Mouse (Mus musculus) ES-E14 (cell line): ENCODE measurements at regions not wholly inside any gene's neighbourhood (a gene's known extent, or its start where the extent isn't known, plus 50 kb on each side); places are given as distances from the start of the nearest gene placed in this dataset.

ENCODE experiments used
- HCFC1 ChIP-seq: IDR thresholded peaks from 2 replicates; pipeline ENCODE4 v1.6.1; 2012; ENCODE audit warnings: low read length, inconsistent platforms, borderline replicate concordance; ENCODE audit not compliant: insufficient read depth
- MAFK ChIP-seq: IDR thresholded peaks from 2 replicates; pipeline ENCODE4 v1.6.1; 2014; ENCODE audit warnings: mild to moderate bottlenecking, low read depth, low read length, inconsistent platforms; ENCODE audit not compliant: insufficient read depth
- ZC3H11A ChIP-seq: IDR thresholded peaks from 2 replicates; pipeline ENCODE4 v1.6.1; 2012; ENCODE audit warnings: low read depth, mild to moderate bottlenecking, inconsistent platforms, low read length, borderline replicate concordance
- ZNF384 ChIP-seq: IDR thresholded peaks from 2 replicates; pipeline ENCODE4 v1.6.1; 2012; ENCODE audit warnings: low read depth, low read length, inconsistent platforms

DNA sequence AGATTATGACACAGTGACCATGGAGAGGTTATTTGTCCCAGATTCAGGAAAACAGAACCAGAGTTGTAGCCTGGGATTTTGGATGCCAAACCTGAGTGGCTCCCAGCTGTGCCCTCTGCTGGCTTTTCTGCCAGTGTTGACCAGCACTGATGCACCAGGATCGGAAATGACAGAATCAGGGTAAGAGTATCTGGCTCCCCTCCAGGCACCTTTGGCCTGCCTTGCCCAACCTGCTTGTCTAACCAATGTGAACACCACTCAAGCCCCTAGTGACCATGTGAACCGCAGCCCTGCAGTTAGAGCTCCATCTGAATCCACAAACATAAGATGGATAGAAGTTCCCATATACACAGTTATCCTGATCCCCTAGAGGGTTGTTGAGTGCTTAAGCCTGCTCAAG, 210.6 kb downstream of the 4933412E24Rik start:
- TF ChIP-seq ZNF384 (no peak), MAFK (no peak), HCFC1 (no peak), ZC3H11A (no peak)
